Mouse (Mus musculus) adrenal gland, postnatal 14 days (tissue): Measurements from ENCODE around the gene Cdk5rap1. TPM values are rescaled to one million over a fixed set of nuclear protein-coding genes. Genes with fewer than 3 reads are reported as not detected.

ENCODE experiments used
- DNase-seq: peaks from one replicate; pipeline ENCODE4 v3.0.0; 2021; ENCODE audit warnings: mixed read lengths
- long read RNA-seq, 2 experiments: library from polyadenylated mRNA; stranded (forward); transcript quantifications; one replicate each; pipeline ENCODE4 v2.0.0; 2021
- total RNA-seq: library from RNA; stranded (reverse); gene quantifications from 2 replicates; pipeline ENCODE4 v1.2.3, GENCODE M21; 2021

Gene Cdk5rap1
- total RNA-seq = 14.2 and 15.7 TPM in 2 replicates
- long read RNA-seq, experiment 1, transcript Cdk5rap1-201 (14 exons, 1,970 nt) = major isoform, 6 of 20 reads
- long read RNA-seq, experiment 1, partial matches to known transcripts = 11 of 20 reads
- long read RNA-seq, experiment 1, other reads (novel, unspliced or antisense) = 3 of 20 reads
- long read RNA-seq, experiment 2, transcript Cdk5rap1-201 (14 exons, 1,970 nt) = major isoform, 6 of 13 reads
- long read RNA-seq, experiment 2, partial matches to known transcripts = 4 of 13 reads
- long read RNA-seq, experiment 2, other reads (novel, unspliced or antisense) = 3 of 13 reads

- no peak for DNase-seq
Measured at GRCm38 (mm10) chr2:154372842-154373500, at the start of gene Cdk5rap1. Gene Cdk5rap1 (minus strand): TSS chr2:154373010.

GRCm38 (mm10) chr2:154422181-154422580 lies 49.4 kb upstream of the Cdk5rap1 start:
- no peak for DNase-seq

GRCm38 (mm10) chr2:154420942-154421731 lies 48.3 kb upstream of the Cdk5rap1 start:
- DNase-seq = no peak

- DNase-seq = no peak
Measured at GRCm38 (mm10) chr2:154419631-154420515, 47.1 kb upstream of the Cdk5rap1 start.

- no peak for DNase-seq
Measured at GRCm38 (mm10) chr2:154418001-154418400, 45.2 kb upstream of the Cdk5rap1 start.

GRCm38 (mm10) chr2:154417107-154417506 lies 44.3 kb upstream of the Cdk5rap1 start:
- peak; percentile 89 for DNase-seq

- DNase-seq = no peak
Measured at GRCm38 (mm10) chr2:154412018-154412666, 39.3 kb upstream of the Cdk5rap1 start.

GRCm38 (mm10) chr2:154410355-154410754 lies 37.5 kb upstream of the Cdk5rap1 start:
- DNase-seq = peak; percentile 57

GRCm38 (mm10) chr2:154407643-154408445 lies 35.0 kb upstream of the Cdk5rap1 start, which contains the start of gene Snta1:
Gene Snta1 (minus strand): TSS chr2:154408099.
- DNase-seq = peak; percentile 94

GRCm38 (mm10) chr2:154407063-154407642 lies 34.3 kb upstream of the Cdk5rap1 start:
- no peak for DNase-seq

- DNase-seq = no peak
Measured at GRCm38 (mm10) chr2:154405447-154405994, 32.7 kb upstream of the Cdk5rap1 start.

- peak; percentile 69 for DNase-seq
Measured at GRCm38 (mm10) chr2:154402811-154403210, 30.0 kb upstream of the Cdk5rap1 start.

GRCm38 (mm10) chr2:154401976-154402375 lies 29.2 kb upstream of the Cdk5rap1 start:
- DNase-seq = no peak

GRCm38 (mm10) chr2:154399325-154399724 lies 26.5 kb upstream of the Cdk5rap1 start:
- DNase-seq = no peak

GRCm38 (mm10) chr2:154398267-154398666 lies 25.5 kb upstream of the Cdk5rap1 start:
- DNase-seq = no peak

GRCm38 (mm10) chr2:154396529-154396928 lies 23.7 kb upstream of the Cdk5rap1 start:
- no peak for DNase-seq

- DNase-seq = no peak
Measured at GRCm38 (mm10) chr2:154394602-154395001, 21.8 kb upstream of the Cdk5rap1 start.

- peak; percentile 96 for DNase-seq
Measured at GRCm38 (mm10) chr2:154390180-154390964, 17.6 kb upstream of the Cdk5rap1 start.

GRCm38 (mm10) chr2:154379103-154379502 lies 6.3 kb upstream of the Cdk5rap1 start:
- no peak for DNase-seq
